Mouse (Mus musculus): ENCODE results near the gene Tmem151a.

- TF ChIP-seq CTCF (IDR thresholded peaks at IDR 0.05; ENCODE audit: borderline replicate concordance, insufficient read depth, low read length) (no peak), POLR2A (IDR thresholded peaks at IDR 0.05; ENCODE audit: low read depth, low read length) (no peak)
Measured at GRCm38 (mm10) chr19:5079279-5079678, 6.1 kb downstream of the Tmem151a start.

All from embryonic fibroblast, embryonic 13.5 days (primary cell).